Mouse (Mus musculus): ENCODE measurements at regions not wholly inside any gene's neighbourhood (a gene's known extent, or its start where the extent isn't known, plus 50 kb on each side); places are given as distances from the start of the nearest gene placed in this dataset.
A peak's percentile ranks its signal among the peaks of the same experiment; 100 is the strongest.

- peak overlapping the region; percentile 58; the same call in 1 of the 2 replicates for H3K27ac ChIP-seq (ENCODE audit: low read length)
- 81% methylated on average over 1 of the region's 1 CpGs for WGBS
Measured at GRCm38 (mm10) chr14:45843829-45844228, 185.9 kb upstream of the Ddhd1 start.

GRCm38 (mm10) chr14:45850588-45850987 lies 192.6 kb upstream of the Ddhd1 start:
- Histone ChIP-seq H3K4me3 (ENCODE audit: low read depth, low read length) (no peak overlapping the region), H3K36me3 (ENCODE audit: control insufficient read depth, insufficient read depth, low read length) (no peaks in the 10 kb centered on the region), H3K27ac (ENCODE audit: low read length) (no peak overlapping the region), H3K9ac (replicated peaks; ENCODE audit: low read depth, low read length) (no peak overlapping the region), H3K9me3 (ENCODE audit: control insufficient read depth, low read depth, low read length) (no peaks in the 10 kb centered on the region), H3K27me3 (ENCODE audit: control insufficient read depth, insufficient read depth, low read length) (no peaks in the 10 kb centered on the region), H3K4me1 (ENCODE audit: control insufficient read depth, insufficient read depth, low read length) (no peaks in the 10 kb centered on the region), H3K4me2 (replicated peaks; ENCODE audit: low read depth, low read length) (no peak overlapping the region)
- 58% methylated on average over 8 of the region's 8 CpGs for WGBS
- ATAC-seq (ENCODE audit: insufficient number of reproducible peaks, insufficient read depth, low FRiP score, low read depth), result no peak

More at GRCm38 (mm10) chr14:45843829-45844228, 185.9 kb upstream of the Ddhd1 start:
- Histone ChIP-seq H3K36me3 (ENCODE audit: control insufficient read depth, insufficient read depth, low read length) (no peaks in the 10 kb centered on the region), H3K27me3 (ENCODE audit: control insufficient read depth, insufficient read depth, low read length) (no peaks in the 10 kb centered on the region), H3K9ac (replicated peaks; ENCODE audit: low read depth, low read length) (no peak overlapping the region), H3K4me3 (ENCODE audit: low read depth, low read length) (no peak overlapping the region), H3K4me1 (ENCODE audit: control insufficient read depth, insufficient read depth, low read length) (no peaks in the 10 kb centered on the region), H3K9me3 (ENCODE audit: control insufficient read depth, low read depth, low read length) (no peaks in the 10 kb centered on the region), H3K4me2 (replicated peaks; ENCODE audit: low read depth, low read length) (no peak overlapping the region)
- ATAC-seq (ENCODE audit: insufficient number of reproducible peaks, insufficient read depth, low FRiP score, low read depth), result no peak

GRCm38 (mm10) chr14:45878428-45878827 lies 220.5 kb upstream of the Ddhd1 start:
- no peak overlapping the region for H3K9ac ChIP-seq (replicated peaks; ENCODE audit: low read depth, low read length)
- H3K27me3 ChIP-seq (ENCODE audit: control insufficient read depth, insufficient read depth, low read length), result no peaks in the 10 kb centered on the region
- H3K4me3 ChIP-seq (ENCODE audit: low read depth, low read length), result no peak overlapping the region
- H3K36me3 ChIP-seq (ENCODE audit: control insufficient read depth, insufficient read depth, low read length), result no peaks in the 10 kb centered on the region
- 12% methylated on average over 9 of the region's 9 CpGs for WGBS
- no peaks in the 10 kb centered on the region for H3K4me1 ChIP-seq (ENCODE audit: control insufficient read depth, insufficient read depth, low read length)
- no peak overlapping the region for H3K27ac ChIP-seq (ENCODE audit: low read length)
- no peaks in the 10 kb centered on the region for H3K9me3 ChIP-seq (ENCODE audit: control insufficient read depth, low read depth, low read length)
- H3K4me2 ChIP-seq (replicated peaks; ENCODE audit: low read depth, low read length), result peak overlapping the region; percentile 13; the same call in 1 of the 2 replicates
- ATAC-seq (ENCODE audit: insufficient number of reproducible peaks, insufficient read depth, low FRiP score, low read depth), result no peak

GRCm38 (mm10) chr14:45920783-45921182 lies 262.8 kb upstream of the Ddhd1 start:
- Histone ChIP-seq H3K27ac (ENCODE audit: low read length) (no peak overlapping the region), H3K9me3 (ENCODE audit: control insufficient read depth, low read depth, low read length) (no peaks in the 10 kb centered on the region), H3K36me3 (ENCODE audit: control insufficient read depth, insufficient read depth, low read length) (no peaks in the 10 kb centered on the region), H3K4me2 (replicated peaks; ENCODE audit: low read depth, low read length) (no peak overlapping the region), H3K4me1 (ENCODE audit: control insufficient read depth, insufficient read depth, low read length) (no peaks in the 10 kb centered on the region), H3K9ac (replicated peaks; ENCODE audit: low read depth, low read length) (no peak overlapping the region), H3K27me3 (ENCODE audit: control insufficient read depth, insufficient read depth, low read length) (no peaks in the 10 kb centered on the region), H3K4me3 (ENCODE audit: low read depth, low read length) (no peak overlapping the region)
- WGBS, result 13% methylated on average over 6 of the region's 6 CpGs
- ATAC-seq (ENCODE audit: insufficient number of reproducible peaks, insufficient read depth, low FRiP score, low read depth), result no peak

GRCm38 (mm10) chr14:45943581-45943980 lies 285.6 kb upstream of the Ddhd1 start:
- no peak overlapping the region for H3K27ac ChIP-seq (ENCODE audit: low read length)
- no peaks in the 10 kb centered on the region for H3K4me1 ChIP-seq (ENCODE audit: control insufficient read depth, insufficient read depth, low read length)

GRCm38 (mm10) chr14:45944101-45944500 lies 286.2 kb upstream of the Ddhd1 start:
- H3K36me3 ChIP-seq (ENCODE audit: control insufficient read depth, insufficient read depth, low read length), result no peaks in the 10 kb centered on the region
- no peaks in the 10 kb centered on the region for H3K4me1 ChIP-seq (ENCODE audit: control insufficient read depth, insufficient read depth, low read length)
- H3K27ac ChIP-seq (ENCODE audit: low read length), result no peak overlapping the region
- H3K9me3 ChIP-seq (ENCODE audit: control insufficient read depth, low read depth, low read length), result no peaks in the 10 kb centered on the region
- 82% methylated on average over 5 of the region's 5 CpGs for WGBS
- no peak overlapping the region for H3K9ac ChIP-seq (replicated peaks; ENCODE audit: low read depth, low read length)
- no peaks in the 10 kb centered on the region for H3K27me3 ChIP-seq (ENCODE audit: control insufficient read depth, insufficient read depth, low read length)
- ATAC-seq (ENCODE audit: insufficient number of reproducible peaks, insufficient read depth, low FRiP score, low read depth), result no peak
- no peak overlapping the region for H3K4me3 ChIP-seq (ENCODE audit: low read depth, low read length)
- H3K4me2 ChIP-seq (replicated peaks; ENCODE audit: low read depth, low read length), result no peak overlapping the region

More at GRCm38 (mm10) chr14:45943581-45943980, 285.6 kb upstream of the Ddhd1 start:
- 48% methylated on average over 2 of the region's 2 CpGs for WGBS
- H3K9ac ChIP-seq (replicated peaks; ENCODE audit: low read depth, low read length), result no peak overlapping the region
- ATAC-seq (ENCODE audit: insufficient number of reproducible peaks, insufficient read depth, low FRiP score, low read depth), result no peak
- H3K4me3 ChIP-seq (ENCODE audit: low read depth, low read length), result no peak overlapping the region
- H3K27me3 ChIP-seq (ENCODE audit: control insufficient read depth, insufficient read depth, low read length), result no peaks in the 10 kb centered on the region
- no peaks in the 10 kb centered on the region for H3K36me3 ChIP-seq (ENCODE audit: control insufficient read depth, insufficient read depth, low read length)
- no peaks in the 10 kb centered on the region for H3K9me3 ChIP-seq (ENCODE audit: control insufficient read depth, low read depth, low read length)
- no peak overlapping the region for H3K4me2 ChIP-seq (replicated peaks; ENCODE audit: low read depth, low read length)

- Histone ChIP-seq H3K27ac (ENCODE audit: low read length) (no peak overlapping the region), H3K9me3 (ENCODE audit: control insufficient read depth, low read depth, low read length) (no peaks in the 10 kb centered on the region), H3K36me3 (ENCODE audit: control insufficient read depth, insufficient read depth, low read length) (no peaks in the 10 kb centered on the region), H3K27me3 (ENCODE audit: control insufficient read depth, insufficient read depth, low read length) (no peaks in the 10 kb centered on the region), H3K4me1 (ENCODE audit: control insufficient read depth, insufficient read depth, low read length) (no peaks in the 10 kb centered on the region), H3K4me3 (ENCODE audit: low read depth, low read length) (no peak overlapping the region), H3K9ac (replicated peaks; ENCODE audit: low read depth, low read length) (no peak overlapping the region), H3K4me2 (replicated peaks; ENCODE audit: low read depth, low read length) (no peak overlapping the region)
- no peak for ATAC-seq (ENCODE audit: insufficient number of reproducible peaks, insufficient read depth, low FRiP score, low read depth)
- 31% methylated on average over 8 of the region's 8 CpGs for WGBS
Measured at GRCm38 (mm10) chr14:45944506-45944905, 286.6 kb upstream of the Ddhd1 start.

GRCm38 (mm10) chr14:45956624-45957023 lies 298.7 kb upstream of the Ddhd1 start:
- no peaks in the 10 kb centered on the region for H3K36me3 ChIP-seq (ENCODE audit: control insufficient read depth, insufficient read depth, low read length)
- no peaks in the 10 kb centered on the region for H3K9me3 ChIP-seq (ENCODE audit: control insufficient read depth, low read depth, low read length)
- ATAC-seq (ENCODE audit: insufficient number of reproducible peaks, insufficient read depth, low FRiP score, low read depth), result no peak

GRCm38 (mm10) chr14:45962474-45962873 lies 304.5 kb upstream of the Ddhd1 start:
- Histone ChIP-seq H3K27me3 (ENCODE audit: control insufficient read depth, insufficient read depth, low read length) (no peaks in the 10 kb centered on the region), H3K4me2 (replicated peaks; ENCODE audit: low read depth, low read length) (no peak overlapping the region), H3K9ac (replicated peaks; ENCODE audit: low read depth, low read length) (no peak overlapping the region), H3K4me1 (ENCODE audit: control insufficient read depth, insufficient read depth, low read length) (no peaks in the 10 kb centered on the region), H3K4me3 (ENCODE audit: low read depth, low read length) (no peak overlapping the region), H3K27ac (ENCODE audit: low read length) (no peak overlapping the region), H3K36me3 (ENCODE audit: control insufficient read depth, insufficient read depth, low read length) (no peaks in the 10 kb centered on the region), H3K9me3 (ENCODE audit: control insufficient read depth, low read depth, low read length) (no peaks in the 10 kb centered on the region)
- WGBS, result 84% methylated on average over 4 of the region's 4 CpGs
- ATAC-seq (ENCODE audit: insufficient number of reproducible peaks, insufficient read depth, low FRiP score, low read depth), result no peak

More at GRCm38 (mm10) chr14:45956624-45957023, 298.7 kb upstream of the Ddhd1 start:
- Histone ChIP-seq H3K4me2 (replicated peaks; ENCODE audit: low read depth, low read length) (no peak overlapping the region), H3K9ac (replicated peaks; ENCODE audit: low read depth, low read length) (no peak overlapping the region), H3K4me1 (ENCODE audit: control insufficient read depth, insufficient read depth, low read length) (no peaks in the 10 kb centered on the region), H3K27ac (ENCODE audit: low read length) (no peak overlapping the region), H3K27me3 (ENCODE audit: control insufficient read depth, insufficient read depth, low read length) (no peaks in the 10 kb centered on the region), H3K4me3 (ENCODE audit: low read depth, low read length) (no peak overlapping the region)
- WGBS, result 52% methylated on average over 8 of the region's 8 CpGs

Measured in stomach, embryonic 14.5 days (tissue).